Mouse (Mus musculus): ENCODE data around the gene Scn2b. TPM values are rescaled to one million over a fixed set of nuclear protein-coding genes. Genes with fewer than 3 reads are reported as not detected.
A peak's percentile ranks its signal among the peaks of the same experiment; 100 is the strongest.

Scn2b gene
- total RNA-seq (2017) = 0.58 to 0.67 TPM in 2 of 3 replicates, not detected in the other

DNA sequence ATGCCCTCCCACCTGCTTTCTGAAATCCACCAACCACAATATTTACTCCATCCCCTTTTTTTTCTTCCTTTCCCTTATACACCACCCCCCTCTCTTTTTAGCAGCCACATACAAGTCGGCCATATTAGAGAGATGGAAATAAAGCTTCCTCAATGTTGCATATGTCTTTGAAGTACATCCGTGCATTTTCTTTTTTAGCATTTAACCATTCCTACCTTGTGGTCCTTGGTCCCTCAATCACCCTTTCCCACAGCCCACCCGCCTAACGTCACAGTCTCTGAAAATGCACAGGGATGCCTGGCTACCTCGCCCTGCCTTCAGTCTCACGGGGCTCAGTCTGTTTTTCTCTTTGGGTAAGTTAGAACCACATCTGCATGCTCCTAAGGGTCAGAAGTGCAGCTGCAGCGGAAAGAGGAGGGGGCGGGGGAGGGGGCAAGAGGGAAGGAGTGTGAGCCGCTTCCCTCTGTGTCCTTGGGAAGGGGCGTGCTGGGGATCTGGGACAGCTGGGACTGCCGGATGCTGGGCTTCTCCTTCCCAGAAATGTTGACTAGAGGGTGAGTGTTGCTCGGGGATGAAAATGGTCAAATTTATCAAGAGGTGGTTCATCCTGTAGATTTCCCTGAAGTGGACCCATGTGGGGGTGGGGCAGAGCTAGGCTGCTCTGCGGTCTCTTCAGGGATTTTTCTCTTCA, at the start of gene Scn2b:
Gene Scn2b, plus strand, starts transcription at position 42 of the 691 bp plus-strand sequence.
- no peak for ATAC-seq (replicated peaks; ENCODE audit: insufficient number of reproducible peaks, low FRiP score, low TSS enrichment, poor library complexity, severe bottlenecking)

DNA sequence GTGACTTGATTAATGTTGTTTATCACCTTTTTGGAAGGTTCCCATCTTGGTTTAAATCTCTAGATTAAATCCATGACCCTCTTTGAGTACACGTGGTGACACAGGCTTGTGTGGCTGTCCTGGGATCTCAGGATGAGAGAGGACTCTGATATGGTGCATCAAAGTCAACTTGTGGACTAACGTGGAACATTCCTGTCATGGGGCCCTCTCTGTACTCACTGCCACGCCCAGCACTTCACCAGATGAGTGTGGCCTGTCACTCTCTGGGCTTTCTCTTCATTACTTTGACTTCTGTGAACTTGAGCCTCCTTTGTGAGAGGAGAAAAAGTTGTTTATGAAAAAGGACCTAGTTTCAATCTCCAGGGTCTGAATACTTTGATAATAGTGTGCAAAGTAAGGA, 45.8 kb upstream of the Scn2b start:
- ATAC-seq (replicated peaks; ENCODE audit: insufficient number of reproducible peaks, low FRiP score, low TSS enrichment, poor library complexity, severe bottlenecking) = no peak

DNA sequence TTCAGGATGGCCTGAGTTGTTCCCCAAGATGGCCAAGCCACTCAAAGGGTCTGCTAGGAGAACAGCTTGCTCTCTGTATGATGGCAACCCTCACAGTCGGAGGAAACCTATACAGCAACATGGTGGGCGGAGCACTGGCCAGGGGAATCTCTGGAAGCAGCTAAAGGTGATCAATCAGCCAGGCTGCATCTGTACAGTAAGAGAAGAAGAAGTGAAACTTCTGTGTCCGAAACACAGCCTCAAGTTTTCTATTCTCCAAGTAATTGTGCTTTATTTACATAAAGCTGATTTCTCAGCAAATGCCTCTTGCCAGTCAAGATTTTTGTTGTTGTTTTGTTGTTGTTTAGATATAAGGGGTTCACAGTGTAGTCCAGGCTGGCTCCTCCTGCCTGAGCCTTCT, 39.7 kb upstream of the Scn2b start:
- ATAC-seq (replicated peaks; ENCODE audit: insufficient number of reproducible peaks, low FRiP score, low TSS enrichment, poor library complexity, severe bottlenecking) = no peak

DNA sequence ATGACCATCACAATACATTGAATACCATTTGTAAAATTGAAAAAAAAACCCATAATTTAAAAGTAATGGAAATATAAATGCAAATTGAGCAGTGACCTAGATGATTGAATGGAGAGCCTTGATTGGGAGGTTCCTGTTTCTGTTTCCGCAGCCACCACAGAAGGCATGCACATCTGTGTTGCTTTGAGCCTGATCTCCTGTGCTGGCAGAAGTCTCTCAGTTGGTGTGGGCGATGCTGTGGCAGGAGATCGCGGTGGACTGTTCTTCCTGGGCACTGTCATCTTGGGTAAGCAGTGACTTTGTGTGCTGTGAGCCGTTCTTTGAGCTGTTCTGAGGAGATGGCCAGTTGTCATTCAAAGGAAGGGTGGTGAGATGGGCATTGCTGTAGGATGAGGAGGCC, 38.6 kb upstream of the Scn2b start, which contains the start of gene Jaml:
Gene Jaml, plus strand, starts transcription at position 173 of the 400 bp plus-strand sequence.
- ATAC-seq (replicated peaks; ENCODE audit: insufficient number of reproducible peaks, low FRiP score, low TSS enrichment, poor library complexity, severe bottlenecking) = peak; percentile 84

DNA sequence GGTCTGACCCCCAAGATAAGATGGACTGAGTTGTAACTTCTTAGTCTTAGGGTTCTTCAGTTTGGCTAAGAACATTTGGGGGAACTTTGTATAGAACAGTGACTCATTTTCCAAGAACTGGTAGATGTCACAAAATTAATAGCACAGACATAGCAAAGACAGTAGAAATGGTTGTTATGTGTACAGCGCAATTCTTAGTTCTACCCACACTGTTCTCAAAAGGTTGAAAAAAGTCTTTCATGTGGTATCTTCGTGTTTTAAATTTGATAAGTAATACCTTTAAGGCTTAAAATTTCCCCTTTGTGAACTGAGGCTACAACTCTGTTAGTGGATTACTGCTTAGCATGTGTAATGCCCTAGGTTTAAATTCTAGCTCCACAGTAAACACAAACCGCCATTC, 34.5 kb upstream of the Scn2b start:
- ATAC-seq (replicated peaks; ENCODE audit: insufficient number of reproducible peaks, low FRiP score, low TSS enrichment, poor library complexity, severe bottlenecking) = no peak

DNA sequence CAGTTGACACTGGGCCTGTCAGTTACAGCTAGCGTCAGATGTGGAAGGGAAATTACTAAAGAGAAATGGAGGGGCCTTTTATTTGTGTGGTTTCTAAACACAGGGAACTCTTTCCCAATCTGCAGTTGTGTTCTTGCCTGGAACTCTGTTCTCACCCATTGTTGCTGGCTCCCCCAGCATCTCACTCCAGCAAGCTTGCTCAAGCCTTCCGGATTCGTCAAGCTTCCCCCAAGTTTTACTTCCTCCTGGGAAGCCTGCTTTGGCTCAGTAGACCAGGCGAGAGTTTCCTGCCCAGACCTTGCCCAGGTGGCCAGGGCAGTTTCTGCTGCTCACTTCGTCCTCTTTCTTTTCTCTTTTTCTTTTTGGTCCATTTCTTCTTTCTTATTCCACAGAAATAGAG, 33.0 kb upstream of the Scn2b start:
- ATAC-seq (replicated peaks; ENCODE audit: insufficient number of reproducible peaks, low FRiP score, low TSS enrichment, poor library complexity, severe bottlenecking) = peak; percentile 52; the same call in 1 of the 2 replicates

DNA sequence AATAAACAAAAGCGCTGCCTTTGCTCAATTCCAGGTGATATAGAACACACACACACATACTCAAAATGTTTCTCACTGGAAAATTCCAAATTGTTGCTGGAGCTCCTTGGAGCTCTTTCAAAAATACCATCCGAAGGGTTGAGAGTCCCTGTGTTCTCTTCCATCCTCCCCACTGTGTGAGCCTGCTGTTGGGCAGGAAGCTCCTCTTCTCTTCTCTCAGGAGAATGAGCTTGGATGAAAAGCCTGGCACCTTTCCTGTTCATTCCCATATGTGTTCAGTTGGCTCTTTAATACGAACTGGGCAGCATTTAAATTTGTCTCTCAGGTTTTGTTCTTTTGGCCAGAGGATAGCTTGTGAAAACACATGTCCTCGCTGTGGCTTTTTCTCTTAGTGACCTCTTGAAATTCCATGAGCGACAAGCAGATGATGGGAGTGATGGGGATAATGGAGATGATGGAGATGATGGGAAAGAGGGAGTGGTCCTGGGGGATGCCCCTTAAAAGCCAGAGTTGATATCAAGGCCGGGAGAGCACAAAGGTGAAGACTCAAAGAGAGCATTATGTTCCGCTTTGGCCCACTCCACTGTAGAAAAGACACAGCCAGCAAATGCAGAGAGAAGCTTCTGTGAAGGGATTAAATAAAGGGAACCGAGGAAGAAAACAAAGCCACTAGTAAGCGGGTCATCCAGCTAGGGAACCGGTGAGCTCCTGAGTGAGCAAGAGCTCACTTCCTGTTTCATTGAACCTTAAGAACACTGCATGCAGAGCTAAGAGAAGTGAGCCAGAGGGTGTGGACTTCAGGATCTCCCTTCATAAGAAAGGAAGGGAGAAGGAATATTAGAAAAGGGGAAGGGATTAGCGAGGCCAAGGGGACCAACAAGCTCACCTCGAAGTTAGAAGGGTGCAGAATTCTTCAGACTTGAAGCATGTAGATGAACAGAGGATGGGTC, 31.6 kb upstream of the Scn2b start:
- ATAC-seq (replicated peaks; ENCODE audit: insufficient number of reproducible peaks, low FRiP score, low TSS enrichment, poor library complexity, severe bottlenecking) = peak; percentile 70

DNA sequence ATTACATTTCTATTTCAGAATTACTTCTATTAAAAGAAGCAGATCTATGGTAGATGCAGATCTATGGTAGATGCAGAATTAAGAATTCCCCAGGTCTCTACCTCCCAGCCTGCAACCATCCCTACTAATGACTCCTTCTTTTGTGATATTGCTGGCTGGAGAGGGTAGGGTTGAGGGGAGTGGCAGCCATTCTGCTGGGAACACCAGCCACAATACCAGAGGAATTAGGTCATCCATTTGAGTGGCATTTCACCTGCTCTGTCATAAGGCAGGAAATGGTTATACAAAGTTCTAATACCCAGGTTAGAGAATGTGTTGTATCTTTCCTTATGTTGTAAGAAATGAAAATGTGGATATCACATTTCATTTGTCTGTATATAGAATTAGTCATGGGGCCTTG, 29.5 kb upstream of the Scn2b start:
- no peak for ATAC-seq (replicated peaks; ENCODE audit: insufficient number of reproducible peaks, low FRiP score, low TSS enrichment, poor library complexity, severe bottlenecking)

DNA sequence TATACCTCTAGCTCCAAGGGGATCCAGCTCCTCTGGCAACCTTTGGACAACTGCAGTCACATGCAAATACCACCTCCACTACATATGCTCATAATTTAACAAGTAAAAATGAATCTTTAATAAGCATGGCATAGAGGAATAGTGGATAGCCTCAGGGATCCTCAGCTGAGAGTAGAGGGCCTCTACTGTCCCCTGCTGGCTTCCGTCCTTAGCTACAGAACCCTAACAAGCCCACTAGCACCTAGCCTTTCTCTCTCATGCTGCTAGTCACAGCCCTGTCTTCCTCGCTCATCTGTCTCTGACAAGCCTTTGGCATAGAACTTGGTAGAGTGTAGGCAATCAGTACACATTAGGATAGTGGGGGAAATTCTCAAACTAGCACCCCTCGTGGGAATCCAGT, 26.8 kb upstream of the Scn2b start:
- ATAC-seq (replicated peaks; ENCODE audit: insufficient number of reproducible peaks, low FRiP score, low TSS enrichment, poor library complexity, severe bottlenecking) = no peak

DNA sequence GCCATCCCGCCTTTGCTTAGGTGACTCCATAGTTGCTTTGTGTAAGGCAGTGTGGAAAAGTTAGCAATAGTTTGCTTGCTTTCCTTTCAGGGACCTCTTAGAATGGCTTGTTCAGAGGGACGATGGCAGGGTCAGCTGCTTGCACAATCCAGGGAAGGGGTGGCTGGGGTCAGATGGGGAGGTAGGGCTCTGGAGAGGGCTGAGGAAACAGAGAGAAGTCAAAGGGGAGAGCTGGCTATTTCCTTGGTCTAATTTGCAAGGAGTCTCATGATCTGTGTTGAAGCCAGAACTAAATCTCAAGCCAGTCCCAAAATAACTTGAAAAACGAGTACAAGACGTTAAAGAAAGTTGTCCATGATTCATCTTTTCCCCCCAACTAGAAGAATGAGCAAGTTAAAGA, 24.9 kb upstream of the Scn2b start:
- no peak for ATAC-seq (replicated peaks; ENCODE audit: insufficient number of reproducible peaks, low FRiP score, low TSS enrichment, poor library complexity, severe bottlenecking)

DNA sequence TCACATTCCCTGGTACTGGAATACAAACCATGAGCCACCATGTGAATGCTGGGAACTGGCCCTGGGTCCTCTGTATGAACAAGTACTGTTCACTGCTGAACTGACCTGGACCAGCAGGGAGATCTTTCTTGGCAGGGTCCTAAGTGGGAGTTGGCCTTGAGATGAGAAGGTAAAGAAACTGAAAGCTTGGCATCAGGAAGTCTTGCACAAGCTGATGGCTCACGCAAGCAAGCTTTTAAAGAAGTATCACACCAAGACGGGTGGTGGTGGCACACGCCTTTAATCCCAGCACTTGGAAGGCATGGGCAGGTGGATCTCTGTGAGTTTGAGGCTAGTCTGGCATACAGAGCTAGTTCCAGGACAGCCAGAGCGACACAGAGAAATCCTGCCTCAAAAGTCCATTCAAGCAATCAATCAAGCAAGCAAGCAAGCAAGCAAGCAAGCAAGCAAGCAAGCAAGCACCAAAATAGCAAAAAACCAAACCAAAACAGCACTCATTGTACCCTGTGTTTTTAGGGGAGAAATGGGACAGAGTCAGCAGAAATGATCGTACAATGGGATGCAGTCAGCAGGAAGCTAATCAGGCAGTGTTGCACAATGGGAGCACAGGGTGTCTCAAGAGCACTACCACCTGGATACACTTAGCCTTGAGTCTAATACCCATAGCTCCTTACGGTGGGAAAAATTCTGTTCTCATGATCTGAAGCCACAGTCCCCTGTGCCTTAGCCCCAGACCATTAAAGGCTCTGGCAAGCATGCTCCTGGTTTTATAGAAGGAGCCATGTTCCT, 22.2 kb upstream of the Scn2b start:
- ATAC-seq (replicated peaks; ENCODE audit: insufficient number of reproducible peaks, low FRiP score, low TSS enrichment, poor library complexity, severe bottlenecking) = peak; percentile 71; the same call in 1 of the 2 replicates

DNA sequence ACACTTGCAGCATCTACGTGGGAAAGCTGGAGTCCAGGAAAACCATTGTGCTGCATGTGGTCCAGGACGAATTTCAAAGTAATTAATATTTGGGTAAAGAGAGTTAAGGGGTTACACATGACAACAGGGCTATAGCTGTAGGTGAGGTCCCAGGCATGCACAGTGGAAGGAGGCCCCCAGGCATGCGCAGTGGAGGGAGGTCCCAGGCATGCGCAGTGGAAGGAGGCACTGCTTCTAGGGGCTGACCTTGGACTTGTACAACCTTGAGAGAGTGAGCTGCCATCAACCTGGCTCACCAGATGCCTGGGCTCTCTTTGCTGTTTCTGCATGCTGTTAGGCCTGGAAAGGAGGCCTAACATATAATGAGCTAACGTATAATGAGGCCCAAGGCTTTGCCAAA, 19.7 kb upstream of the Scn2b start:
- no peak for ATAC-seq (replicated peaks; ENCODE audit: insufficient number of reproducible peaks, low FRiP score, low TSS enrichment, poor library complexity, severe bottlenecking)

DNA sequence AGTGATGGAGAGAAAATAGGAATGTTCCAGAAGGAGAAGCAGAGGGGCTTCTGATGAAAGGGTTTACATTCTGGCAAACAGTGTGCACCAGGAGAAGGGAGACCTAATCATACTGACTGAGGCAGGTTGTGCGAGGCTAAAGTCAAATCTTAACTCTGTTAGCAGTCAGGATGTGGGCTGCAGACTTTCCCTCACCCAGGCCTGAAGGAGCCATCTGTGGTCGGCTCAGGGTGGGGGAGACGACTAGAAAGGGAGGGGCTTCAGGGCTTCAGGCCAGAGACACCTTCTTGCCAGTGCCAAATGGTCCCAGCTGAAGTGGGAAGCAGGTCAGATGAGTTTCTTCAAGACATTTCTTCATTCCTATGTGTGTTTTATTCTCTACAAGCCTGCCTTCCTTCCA, 19.2 kb upstream of the Scn2b start:
- no peak for ATAC-seq (replicated peaks; ENCODE audit: insufficient number of reproducible peaks, low FRiP score, low TSS enrichment, poor library complexity, severe bottlenecking)

DNA sequence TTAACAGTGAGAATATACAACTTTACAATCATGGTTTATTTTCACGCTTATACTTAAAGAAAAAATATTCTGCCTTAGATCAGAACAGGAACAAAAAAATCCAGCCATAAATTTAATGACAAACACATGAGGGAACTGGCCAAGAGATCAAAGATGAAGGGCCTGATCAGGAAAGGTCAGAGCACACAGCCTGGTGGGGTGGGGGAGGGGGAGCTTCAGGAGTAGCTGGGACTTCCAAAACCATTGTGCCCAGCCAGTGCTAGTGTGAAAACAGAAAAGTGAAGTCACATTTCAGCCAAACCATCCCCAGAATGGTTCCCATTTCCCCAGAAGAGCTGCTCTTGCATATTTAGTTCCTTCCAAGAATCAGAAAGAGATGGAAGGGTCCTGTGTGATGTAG, 15.1 kb upstream of the Scn2b start:
- no peak for ATAC-seq (replicated peaks; ENCODE audit: insufficient number of reproducible peaks, low FRiP score, low TSS enrichment, poor library complexity, severe bottlenecking)

DNA sequence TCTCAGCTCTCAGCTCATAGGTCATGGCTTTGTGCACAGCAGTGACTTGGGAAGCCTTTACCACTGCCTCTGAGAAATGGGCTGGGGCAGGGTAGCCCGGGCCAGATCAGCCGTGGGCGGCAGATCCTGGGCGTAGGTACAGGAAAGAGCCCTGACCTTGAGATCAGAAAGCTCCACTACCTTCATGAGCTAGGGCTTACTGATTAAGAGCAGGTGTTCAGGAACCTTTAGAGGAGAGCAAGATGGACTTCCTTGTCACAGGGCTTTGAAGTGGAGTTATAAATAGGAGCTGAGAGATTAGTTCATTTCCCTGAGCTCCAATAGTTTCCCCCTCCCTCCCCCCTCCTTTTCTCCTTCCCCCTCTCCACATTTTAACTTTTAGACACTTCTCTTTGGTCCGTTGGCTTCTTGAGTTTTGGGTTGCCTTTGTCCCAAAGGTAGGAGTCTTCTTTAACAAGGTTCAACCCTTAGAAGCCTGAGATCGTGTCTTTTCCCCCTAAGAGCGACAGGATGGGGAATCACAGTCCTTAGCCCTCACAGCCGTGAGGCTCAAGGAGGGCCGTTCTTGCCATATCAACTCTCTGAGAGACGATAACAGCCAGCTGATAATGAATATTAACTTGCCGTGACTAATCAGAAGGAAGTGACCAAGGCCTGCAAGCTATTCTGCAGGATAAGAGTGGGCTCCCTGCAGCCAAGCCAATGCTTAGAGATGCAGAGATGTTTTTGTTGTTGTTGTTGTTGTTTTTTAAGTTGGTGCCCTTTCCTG, 14.2 kb upstream of the Scn2b start:
- no peak for ATAC-seq (replicated peaks; ENCODE audit: insufficient number of reproducible peaks, low FRiP score, low TSS enrichment, poor library complexity, severe bottlenecking)

DNA sequence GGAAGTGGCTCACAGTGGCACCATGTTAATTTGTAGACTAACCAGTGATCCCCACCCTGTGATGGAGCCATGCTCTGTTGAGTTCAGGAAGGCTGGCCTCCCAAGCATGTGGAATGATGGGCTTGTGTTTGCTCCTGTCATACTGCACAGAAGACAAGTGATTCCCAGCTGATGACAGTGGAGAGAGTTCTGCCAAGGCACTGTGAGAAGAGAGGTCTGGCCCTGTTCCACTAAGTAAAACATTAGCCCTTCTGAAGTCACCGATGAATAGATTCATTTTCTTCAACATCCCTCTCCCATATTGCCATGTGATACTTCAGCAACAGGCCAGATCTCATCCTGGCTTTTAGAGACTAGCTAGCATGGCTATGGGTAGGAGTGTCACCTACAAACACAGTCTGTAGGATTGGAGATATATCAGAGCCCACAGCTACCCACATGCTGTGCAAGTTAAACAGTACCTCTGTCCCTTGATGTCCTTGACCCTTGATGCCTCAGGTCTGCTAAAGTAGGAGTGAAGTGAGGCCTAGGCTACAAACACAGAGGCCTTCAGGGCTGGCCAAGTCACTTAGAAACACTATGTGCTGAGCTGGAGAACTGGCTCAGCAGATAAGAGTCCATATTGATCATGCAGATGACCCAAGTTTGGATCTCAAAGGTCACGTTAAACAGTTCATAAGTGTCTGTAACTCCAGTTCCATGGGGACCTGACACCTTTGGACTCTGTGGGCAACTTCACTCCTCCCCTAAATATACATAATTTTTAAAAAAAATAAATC, 11.8 kb upstream of the Scn2b start:
- ATAC-seq (replicated peaks; ENCODE audit: insufficient number of reproducible peaks, low FRiP score, low TSS enrichment, poor library complexity, severe bottlenecking) = no peak

DNA sequence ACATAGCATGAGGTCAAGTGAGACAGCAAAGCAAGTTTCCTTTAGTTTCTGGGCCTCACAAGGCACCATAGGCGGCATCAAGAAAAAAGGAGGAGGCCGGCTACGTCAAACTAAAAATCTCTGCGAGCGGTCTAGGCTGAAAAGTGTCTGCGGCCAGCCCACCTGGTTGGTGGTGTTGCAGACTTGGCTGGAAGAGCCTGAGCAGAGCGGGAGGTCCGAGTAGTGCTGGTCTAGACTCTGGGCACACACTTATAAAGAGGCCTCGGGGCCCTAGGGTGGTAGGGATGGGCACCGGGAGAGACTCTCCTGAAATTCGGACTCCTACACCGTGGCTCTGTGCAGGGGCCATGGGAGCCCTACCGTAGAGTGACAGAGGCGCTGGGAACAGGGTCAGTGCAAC, 1.9 kb upstream of the Scn2b start:
- no peak for ATAC-seq (replicated peaks; ENCODE audit: insufficient number of reproducible peaks, low FRiP score, low TSS enrichment, poor library complexity, severe bottlenecking)

DNA sequence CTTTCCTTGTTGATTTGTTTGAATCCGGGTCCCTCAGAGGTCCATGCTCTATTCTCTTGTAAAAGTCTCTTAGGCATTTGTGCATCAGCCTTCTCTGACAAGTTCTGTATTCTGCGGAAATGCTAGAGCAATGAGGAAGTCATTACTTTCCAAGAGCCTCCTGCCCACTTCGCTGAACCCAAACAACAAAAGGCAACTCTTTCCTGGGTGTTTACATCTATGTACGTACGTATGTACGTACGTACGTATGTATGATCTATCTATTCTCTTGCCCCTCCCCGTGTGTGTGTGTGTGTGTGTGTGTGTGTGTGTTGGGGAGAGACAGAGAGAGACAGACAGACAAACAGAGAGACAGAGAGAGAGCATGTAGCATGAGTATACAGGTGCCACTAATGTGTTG, 763 bp upstream of the Scn2b start:
- 0 out of 2 replicates have a peak, but pooled peaks have one; percentile 25 for ATAC-seq (replicated peaks; ENCODE audit: insufficient number of reproducible peaks, low FRiP score, low TSS enrichment, poor library complexity, severe bottlenecking)

Measured in monocyte, adult 5-6 weeks (primary cell).